Mouse (Mus musculus): ENCODE measurements around the gene Lipo1. TPM values are rescaled to one million over a fixed set of nuclear protein-coding genes. Genes with fewer than 3 reads are reported as not detected.
"Not testable (repeated sequence)": the region's sequence is repeated elsewhere in the genome, so short reads cannot be mapped to it uniquely, and the experiment has no call there.

The Lipo1 gene
- total RNA-seq (2021) = not detected
- long read RNA-seq, experiment 1 = 0 reads
- long read RNA-seq, experiment 2 = 0 reads

- not testable (repeated sequence) for DNase-seq (ENCODE audit: low spot score in 2 of 2)
Observed at GRCm38 (mm10) chr19:33787359-33787758, at the start of gene Lipo1. TSS of gene Lipo1 (minus strand) at chr19:33787459.

GRCm38 (mm10) chr19:33786576-33787277 is 532 bp downstream of the Lipo1 start:
- DNase-seq (ENCODE audit: low spot score in 2 of 2) = peak; percentile 3 to 28

- peak; percentile 3 to 7 for DNase-seq (ENCODE audit: low spot score in 2 of 2)
Observed at GRCm38 (mm10) chr19:33761287-33762086, 25.8 kb downstream of the Lipo1 start, which contains the start of gene Lipo3. TSS of gene Lipo3 (minus strand) at chr19:33761951.

GRCm38 (mm10) chr19:33751259-33751658 is 36.0 kb downstream of the Lipo1 start, which contains the start of gene Lipo2:
TSS of gene Lipo2 (minus strand) at chr19:33751359.
- not testable (repeated sequence) for DNase-seq (ENCODE audit: low spot score in 2 of 2)

Other genes with a start within 250 kb of the Lipo1 start
- gene Gm8978, start 162.2 kb downstream of the Lipo1 start, total RNA-seq (2021) = not detected
- under 1 TPM in 1 of 2 experiments, not detected in 1; 0.19 TPM for gene Lipo2, start 36.1 kb downstream of the Lipo1 start, total RNA-seq (2021)
- 1 to 10 TPM; 5.0 to 5.6 TPM for gene Lipo3, start 25.5 kb downstream of the Lipo1 start, total RNA-seq (2021)
- not detected for gene Lipf, start 173.7 kb upstream of the Lipo1 start, total RNA-seq (2021)
- gene Lipk, start 220.8 kb upstream of the Lipo1 start, total RNA-seq (2021) = not detected